Mouse (Mus musculus) fat pad, adult 2 months (tissue): ENCODE data around the gene Cux1.
A peak's percentile ranks its signal among the peaks of the same experiment; 100 is the strongest.

ENCODE experiments used
- DNase-seq: peaks from one replicate; pipeline ENCODE4 v3.0.0-alpha.2; 2011; ENCODE audit warnings: low read depth, low spot score; ENCODE audit errors: extremely low read depth

Gene Cux1

DNA sequence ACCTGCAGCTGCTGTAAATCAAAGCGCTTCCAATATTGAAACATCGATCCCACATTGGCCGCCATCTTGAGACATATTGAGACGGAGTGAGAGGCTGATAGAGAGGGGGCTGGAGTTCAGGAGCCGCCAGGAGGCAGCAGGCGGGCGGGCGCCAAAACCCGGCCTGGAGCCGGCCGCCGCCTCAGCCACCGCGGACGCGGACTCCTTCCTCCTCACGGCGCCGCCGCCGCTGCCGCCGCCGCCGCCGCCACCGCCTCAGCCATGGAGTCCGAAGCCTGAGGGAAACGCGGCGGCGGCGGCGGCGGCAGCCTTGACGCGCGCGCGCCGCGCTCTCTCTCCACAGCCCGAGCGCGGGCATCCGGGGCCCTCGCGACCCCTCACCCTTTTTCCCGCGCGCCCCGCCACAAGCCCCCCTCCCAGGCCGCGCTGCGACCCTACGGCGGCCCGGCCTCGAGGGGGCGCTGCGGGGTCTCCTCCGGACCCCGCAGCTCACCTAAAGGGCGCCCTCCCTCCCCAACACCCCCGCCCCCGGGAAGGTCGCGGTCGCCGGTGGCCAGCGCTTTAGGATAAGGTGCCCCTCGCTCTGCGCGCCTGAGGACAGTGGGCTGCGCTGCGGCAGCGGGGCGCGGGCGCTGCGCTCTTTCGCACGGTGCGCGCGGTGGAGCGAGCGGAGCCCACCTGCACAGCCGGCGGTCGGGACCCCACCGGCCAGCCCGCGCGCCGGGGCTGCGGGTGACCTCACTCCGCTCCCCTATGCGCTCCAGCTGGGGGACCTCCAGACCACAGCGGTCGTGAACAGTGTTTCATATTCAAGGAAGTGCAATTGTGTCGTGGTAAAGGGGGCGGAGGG, at the start of gene Cux1:
Cux1 (minus strand) TSS at position 315 of the 850 bp plus-strand sequence.
- no peak for DNase-seq

DNA sequence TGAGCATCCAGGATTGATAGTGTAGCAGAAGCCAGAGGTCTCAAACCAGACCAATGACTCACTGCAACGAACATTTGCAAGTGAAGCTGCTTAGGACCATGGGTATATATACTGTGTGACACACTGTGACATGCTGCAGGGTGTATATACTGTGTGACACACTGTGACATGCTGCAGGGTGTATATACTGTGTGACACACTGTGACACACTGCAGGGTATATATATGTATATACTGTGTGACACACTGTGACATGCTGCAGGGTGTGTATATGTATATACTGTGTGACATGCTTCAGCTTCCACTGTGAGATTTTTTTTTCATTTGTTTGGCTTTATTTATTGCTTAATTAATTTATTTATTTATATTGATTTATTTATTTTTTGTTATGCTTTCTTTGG, 45.1 kb upstream of the Cux1 start:
- DNase-seq, result no peak

DNA sequence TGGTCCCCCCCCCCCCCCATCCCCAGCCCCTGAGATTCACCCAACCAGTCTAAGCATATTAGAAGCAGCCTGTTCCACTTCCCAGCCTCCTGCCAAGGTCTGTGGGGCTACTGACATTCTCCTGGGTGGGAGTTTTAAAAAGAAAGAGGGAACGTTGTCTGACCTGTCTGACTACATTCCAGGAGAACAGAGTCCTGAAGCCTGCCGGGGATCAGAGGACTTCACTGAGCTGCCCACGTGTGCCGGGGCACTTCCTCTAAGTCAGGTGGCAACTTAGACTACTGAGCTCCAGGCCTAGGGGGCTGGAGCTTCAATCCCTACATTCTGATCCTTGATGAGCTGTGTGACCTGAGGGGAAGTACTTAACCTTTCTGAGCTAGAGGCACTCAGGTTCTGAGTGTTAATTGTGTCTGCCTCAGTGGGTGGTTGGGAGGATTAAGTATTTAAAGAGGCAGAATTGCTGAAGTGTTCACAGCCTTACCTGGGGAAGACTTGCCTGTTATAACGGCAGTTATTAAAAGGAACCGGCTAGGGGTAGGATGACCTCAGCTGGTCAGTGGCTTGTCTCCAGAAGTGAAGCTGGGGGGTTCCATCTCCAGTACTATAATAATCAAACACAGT, 41.6 kb upstream of the Cux1 start:
- DNase-seq, result peak; percentile 50

DNA sequence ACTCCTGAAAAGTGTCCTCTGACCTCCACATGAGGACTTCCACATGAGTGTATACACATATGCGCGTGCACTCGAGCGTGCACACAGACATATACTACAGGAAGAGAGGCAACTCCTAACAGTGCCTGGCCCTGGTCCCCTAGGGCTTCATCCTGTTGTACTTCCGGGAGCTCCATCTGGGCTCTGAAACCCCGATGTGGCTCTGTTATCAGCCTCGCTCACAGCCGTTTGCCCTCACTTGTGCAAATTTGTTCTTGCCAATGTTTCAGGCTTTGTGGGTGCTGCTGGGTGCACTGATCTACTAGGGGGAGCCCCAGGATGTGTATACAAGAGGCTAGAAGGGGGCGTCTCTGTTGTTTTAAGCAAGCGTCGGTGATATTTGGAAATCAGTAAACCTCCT, 37.9 kb upstream of the Cux1 start:
- no peak for DNase-seq

DNA sequence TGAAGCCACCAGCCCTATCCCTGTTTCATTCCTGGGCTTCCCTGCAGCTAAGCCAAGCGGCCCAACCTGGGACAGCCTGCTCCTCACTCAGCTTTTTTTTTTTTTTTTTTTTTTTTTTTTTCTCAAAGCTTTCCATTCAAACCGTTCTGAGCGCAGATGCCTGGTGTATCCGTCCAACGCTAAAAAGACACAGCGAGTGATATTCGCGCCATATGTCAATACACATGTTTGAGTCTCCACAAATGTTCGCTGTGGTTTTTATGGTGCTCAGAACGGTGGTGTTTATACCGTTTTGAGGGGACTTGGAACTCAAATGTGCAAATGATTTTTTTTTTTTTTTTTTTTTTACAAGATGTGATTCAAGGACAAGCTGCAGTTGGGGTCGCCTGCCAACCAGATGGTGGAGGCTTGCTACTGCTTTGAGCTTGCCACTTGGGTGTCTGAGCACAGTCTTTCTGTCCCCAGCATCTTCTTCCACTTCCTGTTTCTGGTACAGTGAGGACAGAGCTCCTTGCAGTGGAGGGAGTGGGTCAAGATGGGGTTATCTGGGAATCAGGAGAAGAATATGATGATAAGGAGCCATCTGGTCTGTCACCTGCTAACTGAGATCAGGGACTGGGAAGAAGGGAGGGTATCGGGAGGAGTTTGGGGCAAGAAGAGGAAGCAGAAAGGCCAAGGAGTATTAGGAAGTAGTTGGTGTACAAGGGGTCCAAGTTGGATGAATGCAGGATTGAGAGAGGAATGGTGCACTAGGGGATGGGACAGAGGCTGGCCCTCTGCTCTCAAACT, 36.1 kb upstream of the Cux1 start:
- DNase-seq, result no peak

DNA sequence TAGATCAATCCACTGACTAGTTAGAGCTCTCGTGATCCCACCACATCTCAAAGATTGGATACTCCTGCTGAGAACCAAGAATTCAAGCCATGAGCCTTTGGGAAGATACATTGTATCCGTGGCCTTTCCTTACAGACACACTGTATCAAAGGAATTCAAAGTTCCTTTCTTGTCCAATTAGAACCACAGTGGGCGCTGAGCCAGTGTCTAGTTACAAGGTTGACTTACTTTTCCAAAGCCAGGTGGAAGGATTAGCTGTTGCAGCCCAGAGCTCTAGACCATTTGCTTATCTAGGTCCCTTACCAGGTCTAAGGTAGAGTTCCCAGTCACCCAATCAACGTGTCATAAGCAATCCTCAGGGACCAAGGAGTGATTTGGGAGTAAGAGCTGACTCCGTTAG, 33.2 kb upstream of the Cux1 start:
- no peak for DNase-seq

DNA sequence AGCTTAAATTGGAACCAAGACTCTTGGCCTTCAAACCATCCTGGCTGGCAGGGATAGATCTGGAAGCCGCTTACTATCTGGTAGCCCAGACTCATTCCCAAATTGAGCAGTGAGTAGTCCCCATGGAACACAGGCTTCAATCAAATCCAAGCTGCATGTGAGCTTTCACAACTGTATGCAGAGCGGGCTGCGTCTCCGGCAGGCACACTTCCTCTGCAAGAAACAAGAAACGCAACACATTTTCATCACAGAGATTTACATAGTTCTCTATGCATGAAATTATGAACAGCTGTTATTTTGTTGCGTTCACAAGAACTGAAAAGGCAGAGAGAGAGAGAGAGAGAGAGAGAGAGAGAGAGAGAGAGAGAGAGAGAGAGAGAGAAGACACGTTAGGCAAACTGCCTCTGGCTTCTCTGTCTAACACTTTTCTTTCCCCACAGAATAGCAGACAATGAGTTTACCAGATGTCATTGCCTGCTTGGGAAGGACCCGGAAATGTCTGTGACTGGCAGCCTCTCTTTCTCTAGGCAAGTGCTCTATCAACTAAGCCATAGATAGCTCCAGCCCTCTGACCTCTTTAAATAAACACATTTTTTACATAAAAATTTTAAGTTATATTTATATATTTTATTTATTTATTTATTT, 27.7 kb upstream of the Cux1 start:
- DNase-seq, result no peak

DNA sequence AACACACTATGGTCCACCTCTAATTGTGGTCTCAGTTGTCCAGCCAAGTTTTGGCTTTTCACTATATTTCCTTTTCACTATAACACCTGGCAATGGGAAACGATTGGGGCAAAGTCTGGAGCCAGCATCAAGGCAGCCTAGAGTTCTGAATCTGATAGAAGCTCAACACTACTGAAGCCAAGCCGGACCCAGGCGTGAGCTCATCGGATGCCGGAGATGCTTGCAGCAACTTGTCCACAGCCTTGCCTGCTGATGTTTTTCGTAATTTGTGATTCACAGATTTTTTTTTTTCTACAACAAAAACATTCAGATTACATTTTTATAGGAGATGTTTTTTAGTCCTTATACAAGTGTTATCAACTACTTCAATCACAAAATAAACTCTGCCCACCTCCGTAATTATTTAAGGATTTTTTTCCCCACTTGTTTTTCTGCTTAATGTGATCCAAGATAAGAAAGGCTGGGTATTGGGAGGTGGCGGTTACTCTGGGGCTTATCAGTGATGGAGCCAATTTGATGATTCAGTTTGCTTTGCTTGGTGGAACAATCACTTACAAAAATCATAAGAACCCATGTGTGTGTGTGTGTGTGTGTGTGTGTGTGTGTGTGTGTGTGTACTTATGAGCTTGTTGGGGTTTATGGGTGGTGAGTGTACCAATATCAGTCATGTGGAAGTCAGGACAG, 24.7 kb upstream of the Cux1 start:
- no peak for DNase-seq

DNA sequence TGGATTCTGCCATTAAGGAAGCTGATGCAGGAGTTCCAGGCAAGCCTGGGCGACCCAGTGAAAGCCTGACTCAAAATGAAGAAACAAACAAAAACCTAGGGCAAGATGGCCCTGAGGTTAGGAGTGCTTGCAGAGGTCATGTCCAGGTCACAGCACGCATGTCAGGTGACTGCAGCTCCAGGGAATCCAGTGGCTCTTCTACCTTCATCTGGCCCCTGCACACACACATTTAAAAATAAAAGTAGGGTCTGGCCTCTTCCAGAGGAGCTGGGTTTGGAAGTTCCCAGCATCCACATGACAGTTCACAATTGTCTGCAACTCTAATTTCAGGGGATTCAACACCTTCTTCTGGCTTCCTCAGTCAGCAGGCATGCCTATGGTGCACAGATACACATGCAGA, 21.7 kb upstream of the Cux1 start:
- DNase-seq, result no peak

DNA sequence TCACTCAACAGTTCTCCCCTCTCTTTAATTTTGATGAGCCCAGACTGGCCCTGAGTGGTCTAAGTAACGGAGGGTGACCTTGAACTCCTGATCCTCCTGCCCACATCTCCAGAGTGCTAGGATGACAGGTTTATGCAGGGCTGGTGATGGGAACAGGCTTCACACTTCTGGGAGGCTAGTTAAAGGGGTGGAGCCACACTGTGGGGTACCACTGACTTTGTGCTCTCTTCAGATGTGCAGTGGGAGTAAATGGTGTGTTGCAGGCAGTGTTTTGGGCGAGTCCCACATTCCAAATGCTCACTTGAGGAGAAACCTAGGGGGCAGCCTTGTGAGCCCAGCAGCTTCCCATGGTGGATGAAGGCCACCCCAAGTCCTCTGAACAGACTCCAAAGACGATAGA, 21.2 kb upstream of the Cux1 start:
- no peak for DNase-seq

DNA sequence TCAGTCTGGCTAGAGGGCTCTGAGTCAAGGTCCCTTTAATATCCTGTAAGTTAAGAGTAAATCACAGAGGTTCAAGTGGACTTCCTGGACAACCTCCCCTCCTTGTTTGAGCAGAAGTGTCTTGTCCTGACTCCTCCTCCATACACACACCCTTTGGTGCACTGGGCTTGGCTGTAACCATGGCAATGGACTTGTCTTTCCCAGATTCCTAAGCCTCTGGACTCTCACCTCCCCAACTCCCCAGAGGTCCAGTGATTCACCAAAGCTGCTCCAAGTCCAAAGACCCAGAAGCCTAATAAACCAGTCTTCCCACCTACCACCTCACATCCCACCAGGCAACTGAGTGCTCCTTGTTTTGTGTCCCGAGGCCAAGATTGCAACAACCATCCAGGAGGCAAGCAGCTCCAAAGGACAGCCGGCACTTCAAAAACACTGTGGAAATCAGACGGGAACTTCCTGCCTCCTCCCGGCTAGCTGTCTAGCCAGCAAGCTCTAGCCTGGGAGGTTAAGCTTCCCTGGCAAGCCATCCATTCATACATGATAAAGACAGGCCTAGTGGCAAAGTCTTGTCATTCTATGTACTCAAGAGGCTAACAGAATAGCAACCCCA, 17.5 kb upstream of the Cux1 start:
- DNase-seq, result no peak

DNA sequence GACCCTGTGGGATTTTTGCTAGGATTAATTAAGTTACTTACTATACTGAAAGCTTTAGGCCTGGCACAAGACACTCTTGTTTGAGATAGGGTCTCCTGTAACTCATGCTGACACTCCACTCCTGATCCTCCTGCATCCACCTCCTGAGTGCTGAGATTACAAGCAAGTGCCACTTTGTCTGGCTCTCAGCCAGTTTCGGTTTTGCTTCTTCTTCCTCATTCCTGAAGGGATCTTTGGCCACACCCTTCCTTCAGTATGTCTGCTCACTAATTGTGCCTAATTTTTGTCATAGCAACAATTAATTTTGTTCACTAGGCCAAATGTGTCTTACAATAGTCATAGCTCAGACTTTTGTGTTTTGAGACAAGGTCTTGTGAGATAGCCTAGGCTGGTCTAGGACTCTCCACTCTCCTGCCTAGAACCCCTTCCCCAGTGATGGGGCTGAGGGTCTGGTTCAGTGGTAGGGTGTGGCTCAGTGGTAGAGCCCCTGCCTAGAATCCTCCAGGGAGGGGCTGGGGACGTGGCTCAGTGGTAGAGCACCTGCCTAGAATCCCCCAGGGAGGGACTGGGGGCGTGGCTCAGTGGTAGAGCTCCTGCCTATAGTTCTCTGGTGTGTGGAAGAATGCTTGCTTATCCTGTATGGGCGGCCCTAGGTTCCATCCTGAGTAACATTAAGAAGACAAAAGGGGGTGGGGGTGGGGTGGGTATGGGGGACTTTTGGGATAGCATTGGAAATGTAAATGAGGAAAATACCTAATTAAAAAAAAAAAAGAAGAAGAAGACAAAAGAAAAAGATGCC, 16.6 kb upstream of the Cux1 start:
- no peak for DNase-seq

DNA sequence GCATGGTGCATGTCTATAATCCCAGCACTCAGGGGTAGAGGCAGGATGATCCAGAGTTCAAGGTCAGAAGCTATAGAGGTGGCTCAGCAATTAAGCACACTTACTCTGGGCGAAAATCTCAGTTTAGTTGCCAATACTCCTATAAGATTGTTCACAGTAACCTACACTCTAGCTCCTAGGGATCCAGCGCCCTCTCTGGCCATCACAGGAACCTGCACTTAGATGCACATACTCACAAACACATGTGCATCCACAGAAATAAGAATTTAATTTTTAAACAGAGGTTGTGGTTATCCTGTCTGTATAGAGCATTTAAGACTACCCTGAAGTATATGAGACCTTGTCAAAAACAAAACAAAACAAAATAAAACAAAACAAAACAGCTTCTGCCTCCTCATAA, 16.0 kb upstream of the Cux1 start:
- DNase-seq, result no peak

DNA sequence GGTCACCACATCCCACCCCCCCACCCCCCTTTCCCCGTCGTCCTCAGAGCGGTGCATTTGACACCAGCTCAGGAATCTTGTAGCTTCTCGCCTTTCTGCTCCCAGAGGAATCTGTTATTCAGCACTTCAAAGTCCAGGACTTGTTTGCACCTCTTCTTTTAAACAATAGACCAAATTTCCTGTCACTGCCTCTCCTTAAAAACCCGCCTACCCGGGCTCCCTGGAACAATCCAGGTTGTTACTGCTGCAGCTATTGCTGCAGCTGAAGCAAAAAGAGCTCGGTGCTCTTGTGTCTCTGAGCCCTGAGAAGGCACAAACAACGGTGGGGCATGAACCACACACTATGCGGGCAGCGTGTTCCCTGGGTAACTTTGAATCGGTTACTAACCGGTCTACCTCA, 14.9 kb upstream of the Cux1 start:
- no peak for DNase-seq

DNA sequence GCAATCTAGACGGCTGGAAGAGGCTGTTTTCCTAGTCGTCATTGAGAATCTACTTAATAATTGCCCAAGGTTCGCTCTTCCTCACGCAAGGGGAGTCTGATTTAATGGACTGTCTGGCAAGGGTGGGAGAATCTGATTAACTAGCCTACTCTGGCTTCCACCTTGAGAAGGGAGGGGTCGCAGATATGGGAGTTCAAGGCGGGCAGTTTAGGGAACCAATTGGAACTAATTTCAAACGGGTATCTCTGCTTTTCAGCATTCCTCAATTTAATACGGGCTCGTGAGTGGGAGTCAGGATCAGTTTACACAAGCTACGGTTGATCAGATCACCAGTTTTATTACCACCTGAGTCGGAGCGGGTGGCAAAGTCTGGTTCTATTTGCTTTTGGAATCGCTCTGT, 14.3 kb upstream of the Cux1 start:
- no peak for DNase-seq

DNA sequence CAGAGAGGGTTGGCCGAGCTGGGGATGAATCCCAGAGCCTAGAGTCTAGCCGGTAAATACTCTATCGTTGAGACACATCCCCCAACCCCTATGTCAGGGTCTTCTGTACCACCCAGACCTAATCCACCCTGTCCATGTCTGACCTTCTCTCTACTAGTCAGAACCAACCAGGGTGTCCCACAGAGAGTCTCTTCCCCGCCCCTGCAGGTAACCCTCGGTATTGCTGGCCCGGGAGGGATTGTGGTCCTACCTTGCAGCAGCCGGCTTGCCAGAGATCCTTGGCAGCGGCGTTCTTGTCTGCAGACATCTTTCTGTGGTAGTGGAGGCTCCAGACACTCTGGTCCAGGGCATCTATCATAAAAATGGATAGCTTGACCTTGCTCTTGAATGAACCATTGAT, 13.9 kb upstream of the Cux1 start:
- DNase-seq, result no peak

DNA sequence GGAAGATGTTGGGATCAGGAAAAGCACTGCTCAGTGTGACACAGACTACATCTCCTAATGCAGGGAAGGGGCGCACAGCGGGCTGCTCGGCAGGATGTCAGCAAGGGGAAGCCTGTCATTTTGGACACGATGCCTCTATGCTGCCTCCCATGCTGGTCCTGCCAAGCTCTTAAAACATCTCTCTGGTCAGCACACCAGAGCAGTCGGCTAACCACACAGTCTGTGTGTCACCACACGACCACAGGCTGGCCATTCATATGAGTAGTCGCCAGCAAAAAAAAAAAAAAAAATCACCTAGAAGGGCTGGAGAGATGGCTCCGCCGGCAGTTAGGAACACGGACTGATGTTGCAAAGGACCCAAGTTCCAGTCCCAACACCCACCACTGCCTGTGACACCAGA, 10.9 kb upstream of the Cux1 start:
- no peak for DNase-seq

DNA sequence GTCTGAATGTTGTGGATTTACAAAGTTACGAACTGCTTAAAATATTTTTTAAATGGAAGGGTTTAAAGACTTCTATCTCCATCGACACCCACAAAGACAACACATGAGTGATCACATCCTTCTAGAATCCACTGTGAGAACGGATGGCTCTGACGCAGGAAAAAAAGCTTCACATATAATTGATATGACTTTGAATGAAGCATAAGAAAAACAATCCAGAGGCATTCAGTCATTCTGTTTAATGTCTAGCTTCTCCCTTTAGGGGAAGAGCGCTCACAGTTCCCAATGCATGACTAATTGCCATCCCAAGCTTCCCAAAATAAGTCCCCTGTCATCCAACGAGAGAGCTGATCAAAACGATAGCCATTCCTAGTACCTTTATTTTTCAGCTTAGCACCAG, 2.9 kb upstream of the Cux1 start:
- DNase-seq, result no peak

DNA sequence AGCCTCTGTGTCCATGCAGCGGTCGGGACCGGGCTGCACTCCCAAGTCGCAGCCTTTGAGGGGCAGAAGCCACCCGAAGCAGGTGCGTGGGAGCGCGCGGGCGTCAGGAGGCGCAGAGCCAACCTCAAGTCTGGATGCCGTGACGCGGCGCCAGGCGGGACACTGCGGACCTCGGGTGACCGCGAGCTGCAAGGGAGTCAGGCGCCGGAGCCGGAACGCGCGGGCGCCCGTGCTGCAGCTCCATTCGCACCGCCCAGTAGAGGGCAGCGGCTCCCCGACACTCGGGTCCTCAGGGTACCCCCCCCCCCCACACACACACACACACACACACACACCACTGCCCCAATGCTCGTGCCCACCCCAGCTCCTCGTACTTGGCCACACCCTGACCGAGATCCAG, 1.5 kb upstream of the Cux1 start:
- DNase-seq, result no peak
